In genomic region chr11:34008214-34008613, GRCm38 (mm10) we compare ENCODE assay signal across 9 mouse cellular contexts. TPM values are rescaled to one million over a fixed set of nuclear protein-coding genes. Genes with fewer than 3 reads are reported as not detected.
DNase-seq lines count a peak whose midpoint lies in the region; ATAC-seq and TF ChIP-seq lines count a peak whose summit lies in the region.
"Had no signal": no experiment of that assay in that cellular context is flagged by ENCODE, and none has a peak within 500 bp of the region (broad histone marks: within the 10 kb centered on the region; RNA-seq: fewer than 3 reads in every experiment).

No protein-coding gene starts in this region.

- H3K4me1 ChIP-seq in liver, adult 2 months (ENCODE audit: control insufficient read depth, insufficient read depth, low read length) = no peaks in the 10 kb centered on the region; the same call in 1 of the 2 replicates
- H3K4me1 ChIP-seq: embryonic facial prominence, embryonic 12.5 days had no signal

- no peaks in the 10 kb centered on the region for H3K79me2 ChIP-seq in liver, adult 2 months (ENCODE audit: control insufficient read depth, insufficient read depth, low read length)

- DNase-seq in A20 (ENCODE audit: low read depth, low spot score) = peak; percentile 68
- DNase-seq in CD4-positive, CD25-positive, alpha-beta regulatory T cell, adult 2 months (ENCODE audit: low read depth, low spot score) = peak; percentile 74
- peak; percentile 20 for DNase-seq in liver, adult 2 months (ENCODE audit: extremely low read depth, low read depth, low spot score)
- DNase-seq in right cerebral cortex, adult 18-20 months = no peak
- DNase-seq in left cerebral cortex, postnatal 14 days (ENCODE audit: low spot score in 2 of 2) = no peak
- no peak for DNase-seq in left cerebral cortex, adult 18-20 months (ENCODE audit: low spot score in 2 of 2)

- H3K36me3 ChIP-seq in liver, adult 2 months (ENCODE audit: control insufficient read depth, insufficient read depth, low read length) = no peaks in the 10 kb centered on the region
- H3K36me3 ChIP-seq: embryonic facial prominence, embryonic 12.5 days had no signal

- H3K27me3 ChIP-seq in liver, adult 2 months (ENCODE audit: control insufficient read depth, insufficient read depth, low read length) = no peaks in the 10 kb centered on the region; the same call in 1 of the 2 replicates
- H3K27me3 ChIP-seq: embryonic facial prominence, embryonic 12.5 days had no signal

- intact Hi-C loops in left cerebral cortex, postnatal 14 days (cut with DNase I) = loop anchor here (5.0 to 10.0 kb wide), 3 partner anchors 81 to 276 kb away; no protein-coding TSS in a partner anchor

- peak; percentile 51 for ATAC-seq in neutrophil, adult 5-6 weeks (ENCODE audit: extremely low read depth, insufficient number of reproducible peaks, low FRiP score, poor library complexity, severe bottlenecking)

- no peak for TF ChIP-seq POLR2A in liver, adult 2 months (IDR thresholded peaks at IDR 0.05; ENCODE audit: extremely low read depth, insufficient read depth, low read length)

- no peak for TF ChIP-seq CTCF in liver, adult 2 months (IDR thresholded peaks at IDR 0.05; ENCODE audit: low read depth, low read length)

- no peak overlapping the region for H3K4me3 ChIP-seq in liver, adult 2 months (ENCODE audit: insufficient read depth, low read depth, low read length)
- H3K4me3 ChIP-seq: embryonic facial prominence, embryonic 12.5 days had no signal

- WGBS in liver, adult 2 months = 71% methylated on average over 11 of the region's 11 CpGs

- H3K27ac ChIP-seq in liver, adult 2 months (replicated peaks; ENCODE audit: insufficient read depth, low read depth, low read length) = no peak overlapping the region
- H3K27ac ChIP-seq: embryonic facial prominence, embryonic 12.5 days had no signal

- no peak overlapping the region for H3K9ac ChIP-seq in liver, adult 2 months (ENCODE audit: low read depth, low read length)
- H3K9ac ChIP-seq: embryonic facial prominence, embryonic 12.5 days had no signal

RNA-seq across cellular contexts. Expression of gene Kcnip1, which starts 15.3 kb away (rescaled TPM):
- total RNA-seq in liver, adult 2 months (2014; rRNA removed) = not detected in 2 replicates
- polyA plus RNA-seq in liver, adult 2 months (2012; rRNA removed) = not detected in 2 replicates
- 0.49 TPM in 1 of 2 replicates, not detected in the other for total RNA-seq in neutrophil, adult 5-6 weeks (2017)
- 10 to 100 TPM; 38.1 to 39.6 TPM for total RNA-seq in left cerebral cortex, postnatal 14 days (2021)
- 10 to 100 TPM; 25.2 to 32.8 TPM for total RNA-seq in left cerebral cortex, adult 18-20 months (2021)
- total RNA-seq: heart, postnatal 10 days had no signal

RNA-seq across cellular contexts. Expression of gene Lcp2, which starts 38.5 kb away (rescaled TPM):
- 2.9 and 7.3 TPM in 2 replicates for total RNA-seq in liver, adult 2 months (2014; rRNA removed)
- polyA plus RNA-seq in liver, adult 2 months (2012; rRNA removed) = 1.1 and 2.3 TPM in 2 replicates
- 162 TPM in 2 replicates for total RNA-seq in neutrophil, adult 5-6 weeks (2017)
- 1 to 10 TPM; 4.6 TPM for total RNA-seq in left cerebral cortex, postnatal 14 days (2021)
- 1 to 10 TPM; 2.9 to 4.0 TPM for total RNA-seq in left cerebral cortex, adult 18-20 months (2021)

RNA-seq across cellular contexts. Expression of gene Kcnmb1, which starts 45.4 kb away (rescaled TPM):
- not detected in 2 replicates for total RNA-seq in liver, adult 2 months (2014; rRNA removed)
- 0.01 TPM in 1 of 2 replicates, not detected in the other for polyA plus RNA-seq in liver, adult 2 months (2012; rRNA removed)
- 0.12 TPM in 1 of 2 replicates, not detected in the other for total RNA-seq in neutrophil, adult 5-6 weeks (2017)
- total RNA-seq in left cerebral cortex, postnatal 14 days (2021) = under 1 TPM; 0.23 to 0.42 TPM
- under 1 TPM; 0.21 to 0.26 TPM for total RNA-seq in left cerebral cortex, adult 18-20 months (2021)

Comparison
In these comparisons a context has a peak if more than half of its experiments do, and no peak if none do; other contexts are left out.
1. DNase-seq: peak in A20 (single experiment), CD4-positive, CD25-positive, alpha-beta regulatory T cell, adult 2 months (single experiment) and liver, adult 2 months (single experiment); none in right cerebral cortex, adult 18-20 months (single experiment), left cerebral cortex, postnatal 14 days (0 of 2) and left cerebral cortex, adult 18-20 months (0 of 2).
2. RNA of gene Kcnip1, which starts 15.3 kb away (total RNA-seq): 38.1 to 39.6 TPM in left cerebral cortex, postnatal 14 days and 25.2 to 32.8 TPM in left cerebral cortex, adult 18-20 months; not detected in liver, adult 2 months and 0.49 TPM in neutrophil, adult 5-6 weeks; every median in the first group is over 10 times any median in the second.
3. RNA of gene Lcp2, which starts 38.5 kb away (total RNA-seq): 162 TPM in neutrophil, adult 5-6 weeks; 4.6 TPM in left cerebral cortex, postnatal 14 days, 2.9 to 4.0 TPM in left cerebral cortex, adult 18-20 months and 2.9 to 7.3 TPM in liver, adult 2 months; every median in the first group is over 10 times any median in the second.